Mouse (Mus musculus): ENCODE measurements around the gene Ephx1. TPM values are rescaled to one million over a fixed set of nuclear protein-coding genes. Genes with fewer than 3 reads are reported as not detected.
"Not testable (repeated sequence)": the region's sequence is repeated elsewhere in the genome, so short reads cannot be mapped to it uniquely, and the experiment has no call there.

The Ephx1 gene
- polyA plus RNA-seq, 1 experiment from 2014 or later, result 2.8 TPM

DNA sequence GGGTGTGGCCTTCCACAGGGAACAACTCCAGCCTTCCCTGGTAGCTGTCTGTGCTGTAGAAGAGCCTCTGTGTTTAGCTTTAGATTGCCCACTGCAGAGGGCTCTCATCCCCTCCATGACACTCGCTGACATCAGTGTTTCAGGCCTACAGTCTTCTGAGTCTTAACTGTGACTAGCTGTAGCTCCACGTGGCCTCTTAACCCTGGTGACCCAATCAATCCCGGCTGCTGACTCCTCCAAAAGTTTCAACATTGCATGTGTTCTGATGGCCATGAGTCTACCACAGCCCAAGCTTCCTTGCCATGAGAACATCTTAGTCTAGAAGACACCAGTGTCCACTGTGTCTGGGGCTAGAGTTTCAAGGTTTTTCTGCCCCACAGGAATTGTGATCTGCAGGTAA lies 30.0 kb downstream of the Ephx1 start:
- H3K9me3 ChIP-seq, result no peaks in the 10 kb centered on the region
- no peaks in the 10 kb centered on the region; the same call in 1 of the 2 replicates for H3K4me1 ChIP-seq
- no peak for ATAC-seq (ENCODE audit: low FRiP score, low read depth)
- H3K4me2 ChIP-seq (replicated peaks), result no peak overlapping the region
- no peak overlapping the region for H3K27ac ChIP-seq
- H3K9ac ChIP-seq, result no peak overlapping the region
- WGBS, result 69% methylated on average over 3 of the region's 3 CpGs
- H3K4me3 ChIP-seq, result no peak overlapping the region
- no peaks in the 10 kb centered on the region for H3K36me3 ChIP-seq
- H3K27me3 ChIP-seq (replicated peaks), result no peaks in the 10 kb centered on the region

DNA sequence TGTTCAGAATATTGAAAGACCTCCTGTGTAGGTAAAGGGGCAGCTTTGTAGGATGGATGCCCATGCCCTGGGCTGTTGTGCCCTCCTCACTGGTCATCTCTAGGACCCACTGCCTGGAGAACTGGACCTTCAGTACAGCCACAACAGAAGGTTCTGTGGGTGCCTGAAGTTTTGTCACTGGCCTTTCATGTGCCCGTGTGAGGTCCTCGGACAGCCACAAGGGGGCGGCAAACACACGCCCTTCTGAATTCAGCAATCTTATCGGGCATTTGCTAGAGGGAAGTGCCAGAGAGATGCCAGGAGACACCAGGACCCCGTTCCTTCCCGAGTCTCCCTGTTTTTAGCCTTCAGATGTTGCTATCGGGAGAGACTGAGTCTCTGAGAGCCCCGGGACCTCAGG lies 32.9 kb downstream of the Ephx1 start:
- Histone ChIP-seq H3K4me1 (no peaks in the 10 kb centered on the region; the same call in 1 of the 2 replicates), H3K36me3 (no peaks in the 10 kb centered on the region), H3K9ac (no peak overlapping the region), H3K27me3 (replicated peaks) (no peaks in the 10 kb centered on the region), H3K4me2 (replicated peaks) (no peak overlapping the region; the same call in 1 of the 2 replicates), H3K27ac (no peak overlapping the region), H3K9me3 (no peaks in the 10 kb centered on the region), H3K4me3 (no peak overlapping the region)
- WGBS, result 4% methylated on average over 9 of the region's 9 CpGs
- no peak for ATAC-seq (ENCODE audit: low FRiP score, low read depth)

GRCm38 (mm10) chr1:180986701-180987100 lies 34.0 kb downstream of the Ephx1 start:
- no peak for ATAC-seq (ENCODE audit: low FRiP score, low read depth)
- H3K9ac ChIP-seq, result no peak overlapping the region
- H3K27me3 ChIP-seq (replicated peaks), result no peaks in the 10 kb centered on the region
- 90% methylated on average over 8 of the region's 8 CpGs for WGBS
- no peak overlapping the region for H3K4me3 ChIP-seq
- no peaks in the 10 kb centered on the region for H3K36me3 ChIP-seq
- no peaks in the 10 kb centered on the region; the same call in 1 of the 2 replicates for H3K4me1 ChIP-seq
- H3K9me3 ChIP-seq, result no peaks in the 10 kb centered on the region
- H3K4me2 ChIP-seq (replicated peaks), result no peak overlapping the region
- H3K27ac ChIP-seq, result no peak overlapping the region

DNA sequence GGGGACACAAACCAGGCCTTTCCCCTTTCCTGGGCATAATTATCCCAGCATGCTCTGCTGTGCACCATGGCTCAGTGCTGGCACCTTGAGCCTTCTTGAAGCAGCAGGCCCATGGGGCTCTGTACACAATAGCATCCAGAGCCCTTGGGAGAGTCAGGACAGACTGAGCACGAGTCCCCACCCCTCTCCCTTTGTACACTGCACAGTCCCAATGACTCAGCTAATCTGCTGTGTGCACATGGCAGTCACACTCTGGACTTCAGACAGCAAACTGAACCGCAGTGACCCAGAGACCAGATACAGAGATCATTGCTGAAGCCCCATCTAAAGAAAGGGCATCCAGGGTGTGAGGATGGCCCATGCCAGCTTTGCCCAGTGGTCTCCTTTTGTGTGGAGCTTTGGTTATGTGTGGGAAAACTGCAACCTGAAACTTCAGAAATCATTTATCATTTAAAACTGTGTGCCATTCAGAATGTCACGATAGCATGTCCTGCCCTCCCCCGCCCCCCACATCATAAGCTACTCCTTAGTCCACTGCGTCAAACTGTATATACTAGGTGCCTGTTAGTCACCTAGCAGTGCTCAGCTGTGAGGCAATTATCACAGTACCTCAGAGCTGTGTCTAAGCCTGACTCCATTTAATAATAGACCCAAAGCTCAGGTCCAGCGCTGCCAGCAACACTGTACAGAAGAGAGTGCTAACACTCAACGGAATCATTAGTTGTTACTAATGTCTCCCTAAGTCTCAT lies 39.2 kb downstream of the Ephx1 start:
- H3K27me3 ChIP-seq (replicated peaks); H3K9me3 ChIP-seq; H3K4me3 ChIP-seq; H3K4me2 ChIP-seq (replicated peaks); H3K27ac ChIP-seq; H3K36me3 ChIP-seq; ATAC-seq (ENCODE audit: low FRiP score, low read depth); H3K9ac ChIP-seq; H3K4me1 ChIP-seq: not testable (repeated sequence)
- 80% methylated on average over 7 of the region's 7 CpGs for WGBS

DNA sequence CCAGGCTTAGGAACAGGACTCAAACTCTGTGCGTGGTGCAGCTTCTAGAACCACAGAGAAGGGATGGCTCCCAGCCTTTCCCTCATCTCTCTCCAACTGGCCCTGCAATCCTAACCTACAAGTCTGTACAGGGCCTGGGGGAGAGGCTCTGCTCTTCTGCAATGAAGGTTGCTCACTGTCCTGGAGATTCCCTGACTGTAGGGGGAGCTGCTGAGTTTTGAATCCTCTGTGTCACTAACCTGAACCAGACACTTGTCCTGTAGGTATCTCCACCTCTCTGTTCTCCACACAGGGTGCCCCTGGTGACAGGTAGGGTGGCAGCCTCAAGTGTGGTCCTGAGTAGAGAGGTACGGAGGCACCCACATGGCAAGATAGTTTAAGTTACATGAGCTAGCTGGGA lies 40.2 kb downstream of the Ephx1 start:
- H3K9me3 ChIP-seq, result no peaks in the 10 kb centered on the region
- H3K4me1 ChIP-seq, result no peaks in the 10 kb centered on the region
- no peak overlapping the region for H3K4me2 ChIP-seq (replicated peaks)
- H3K36me3 ChIP-seq, result no peaks in the 10 kb centered on the region
- no peak overlapping the region for H3K27ac ChIP-seq
- H3K9ac ChIP-seq, result no peak overlapping the region
- no peak overlapping the region for H3K4me3 ChIP-seq
- no peaks in the 10 kb centered on the region for H3K27me3 ChIP-seq (replicated peaks)
- WGBS, result 58% methylated on average over 2 of the region's 2 CpGs
- no peak for ATAC-seq (ENCODE audit: low FRiP score, low read depth)

- Histone ChIP-seq H3K27ac (no peak overlapping the region), H3K27me3 (replicated peaks) (no peaks in the 10 kb centered on the region), H3K4me1 (no peaks in the 10 kb centered on the region), H3K4me2 (replicated peaks) (no peak overlapping the region), H3K4me3 (no peak overlapping the region), H3K9me3 (no peaks in the 10 kb centered on the region), H3K9ac (no peak overlapping the region), H3K36me3 (no peaks in the 10 kb centered on the region)
- 85% methylated on average over 24 of the region's 24 CpGs for WGBS
- no peak for ATAC-seq (ENCODE audit: low FRiP score, low read depth)
Observed at GRCm38 (mm10) chr1:180979484-180980251, 41.0 kb downstream of the Ephx1 start.

GRCm38 (mm10) chr1:180976110-180976679 lies 44.5 kb downstream of the Ephx1 start:
- H3K4me3 ChIP-seq, result no peak overlapping the region
- no peak overlapping the region for H3K4me2 ChIP-seq (replicated peaks)
- no peak overlapping the region for H3K27ac ChIP-seq
- no peak overlapping the region for H3K9ac ChIP-seq
- 62% methylated on average over 4 of the region's 4 CpGs for WGBS
- no peak for ATAC-seq (ENCODE audit: low FRiP score, low read depth)
- no peaks in the 10 kb centered on the region for H3K27me3 ChIP-seq (replicated peaks)
- no peaks in the 10 kb centered on the region for H3K36me3 ChIP-seq
- no peaks in the 10 kb centered on the region for H3K9me3 ChIP-seq
- H3K4me1 ChIP-seq, result no peaks in the 10 kb centered on the region

- no peaks in the 10 kb centered on the region for H3K4me1 ChIP-seq
- no peak overlapping the region for H3K27ac ChIP-seq
- no peak overlapping the region for H3K4me2 ChIP-seq (replicated peaks)
- 63% methylated on average over 14 of the region's 14 CpGs for WGBS
- no peaks in the 10 kb centered on the region for H3K9me3 ChIP-seq
- H3K36me3 ChIP-seq, result no peaks in the 10 kb centered on the region
- no peak overlapping the region for H3K4me3 ChIP-seq
- peak; percentile 56 for ATAC-seq (ENCODE audit: low FRiP score, low read depth)
- no peak overlapping the region for H3K9ac ChIP-seq
- H3K27me3 ChIP-seq (replicated peaks), result no peaks in the 10 kb centered on the region
Observed at GRCm38 (mm10) chr1:180974126-180974746, 46.5 kb downstream of the Ephx1 start.

- Histone ChIP-seq H3K9ac (no peak overlapping the region), H3K27ac (no peak overlapping the region), H3K27me3 (replicated peaks) (no peaks in the 10 kb centered on the region), H3K36me3 (no peaks in the 10 kb centered on the region), H3K4me3 (no peak overlapping the region), H3K9me3 (no peaks in the 10 kb centered on the region), H3K4me2 (replicated peaks) (no peak overlapping the region), H3K4me1 (no peaks in the 10 kb centered on the region)
- WGBS, result 74% methylated on average over 10 of the region's 11 CpGs
- no peak for ATAC-seq (ENCODE audit: low FRiP score, low read depth)
Observed at GRCm38 (mm10) chr1:180972941-180973340, 47.8 kb downstream of the Ephx1 start.

DNA sequence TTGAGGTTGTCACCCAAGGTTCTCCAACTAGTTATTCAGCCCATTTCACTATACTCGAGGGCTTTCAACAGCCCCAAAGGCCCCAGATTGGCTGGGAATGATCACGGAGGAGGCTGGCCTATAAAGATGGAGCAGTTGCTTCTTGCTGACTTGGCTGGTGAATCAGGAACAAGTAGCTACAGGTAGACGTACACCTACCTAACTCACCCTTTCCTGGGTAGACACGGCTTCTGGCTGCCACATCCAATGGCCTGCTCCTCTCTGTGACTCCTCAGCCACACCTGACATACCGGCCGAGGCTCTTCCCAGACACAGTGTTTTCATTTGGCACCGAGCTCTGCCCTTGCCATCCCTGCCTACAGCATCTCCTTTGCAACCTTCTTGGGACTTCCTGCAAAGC lies 53.4 kb downstream of the Ephx1 start:
- Histone ChIP-seq H3K4me2 (replicated peaks) (no peak overlapping the region), H3K9me3 (no peaks in the 10 kb centered on the region), H3K27me3 (replicated peaks) (no peaks in the 10 kb centered on the region), H3K36me3 (peaks cover 4% of the 10 kb centered on the region; the same call in 1 of the 2 replicates), H3K4me1 (no peaks in the 10 kb centered on the region), H3K9ac (no peak overlapping the region), H3K27ac (no peak overlapping the region), H3K4me3 (no peak overlapping the region)
- WGBS, result 88% methylated on average over 7 of the region's 7 CpGs
- ATAC-seq (ENCODE audit: low FRiP score, low read depth), result no peak

GRCm38 (mm10) chr1:180966542-180966941 lies 54.2 kb downstream of the Ephx1 start:
- ATAC-seq (ENCODE audit: low FRiP score, low read depth), result no peak
- no peaks in the 10 kb centered on the region for H3K9me3 ChIP-seq
- no peak overlapping the region for H3K27ac ChIP-seq
- H3K4me1 ChIP-seq, result no peaks in the 10 kb centered on the region
- H3K9ac ChIP-seq, result no peak overlapping the region
- no peak overlapping the region for H3K4me3 ChIP-seq
- WGBS, result 59% methylated on average over 3 of the region's 3 CpGs
- peaks cover 4% of the 10 kb centered on the region; the same call in 1 of the 2 replicates for H3K36me3 ChIP-seq
- no peaks in the 10 kb centered on the region for H3K27me3 ChIP-seq (replicated peaks)
- no peak overlapping the region for H3K4me2 ChIP-seq (replicated peaks)

- Histone ChIP-seq H3K27me3 (replicated peaks) (no peaks in the 10 kb centered on the region), H3K9ac (no peak overlapping the region), H3K4me1 (no peaks in the 10 kb centered on the region), H3K36me3 (peaks cover 4% of the 10 kb centered on the region; the same call in 1 of the 2 replicates), H3K27ac (no peak overlapping the region), H3K4me2 (replicated peaks) (no peak overlapping the region), H3K9me3 (no peaks in the 10 kb centered on the region), H3K4me3 (no peak overlapping the region)
- WGBS, result 90% methylated on average over 3 of the region's 3 CpGs
- ATAC-seq (ENCODE audit: low FRiP score, low read depth), result no peak
Observed at GRCm38 (mm10) chr1:180965786-180966185, 54.9 kb downstream of the Ephx1 start.
